Mouse (Mus musculus): ENCODE results near the gene Gpr157. TPM values are rescaled to one million over a fixed set of nuclear protein-coding genes. Genes with fewer than 3 reads are reported as not detected.

The Gpr157 gene
- polyA plus RNA-seq, 1 experiment from 2014 or later, result 0.68 TPM

- no peaks in the 10 kb centered on the region for H3K36me3 ChIP-seq (ENCODE audit: control insufficient read depth, insufficient read depth, low read length)
- H3K27me3 ChIP-seq (ENCODE audit: control insufficient read depth, insufficient read depth, low read length), result no peaks in the 10 kb centered on the region
- WGBS, result 81% methylated on average over 7 of the region's 7 CpGs
- H3K9ac ChIP-seq (ENCODE audit: low read depth, low read length), result no peak overlapping the region
- no peaks in the 10 kb centered on the region for H3K9me3 ChIP-seq (ENCODE audit: control insufficient read depth, low read length)
- ATAC-seq (ENCODE audit: low FRiP score) (peak; percentile 12; the same call in 1 of the 2 replicates), DNase-seq (ENCODE audit: low spot score) (no peak)
- no peak overlapping the region for H3K4me3 ChIP-seq (ENCODE audit: low read depth, low read length)
- no peak overlapping the region for H3K27ac ChIP-seq (ENCODE audit: low read depth, low read length)
- no peak overlapping the region for H3K4me2 ChIP-seq (replicated peaks; ENCODE audit: low read depth, low read length)
- peaks cover 4% of the 10 kb centered on the region; the same call in 1 of the 2 replicates for H3K4me1 ChIP-seq (replicated peaks; ENCODE audit: control insufficient read depth, insufficient read depth, low read length)
Observed at GRCm38 (mm10) chr4:150137368-150138083, 50.4 kb downstream of the Gpr157 start.

GRCm38 (mm10) chr4:150138084-150138543 is 50.9 kb downstream of the Gpr157 start:
- Histone ChIP-seq H3K36me3 (ENCODE audit: control insufficient read depth, insufficient read depth, low read length) (no peaks in the 10 kb centered on the region), H3K27me3 (ENCODE audit: control insufficient read depth, insufficient read depth, low read length) (no peaks in the 10 kb centered on the region), H3K9me3 (ENCODE audit: control insufficient read depth, low read length) (no peaks in the 10 kb centered on the region), H3K27ac (ENCODE audit: low read depth, low read length) (no peak overlapping the region), H3K4me1 (replicated peaks; ENCODE audit: control insufficient read depth, insufficient read depth, low read length) (no peaks in the 10 kb centered on the region; the same call in 1 of the 2 replicates), H3K9ac (ENCODE audit: low read depth, low read length) (peak overlapping the region; percentile 17; the same call in 1 of the 2 replicates), H3K4me2 (replicated peaks; ENCODE audit: low read depth, low read length) (0 out of 2 replicates have a peak overlapping the region, but pooled peaks have one; percentile 9), H3K4me3 (ENCODE audit: low read depth, low read length) (no peak overlapping the region)
- ATAC-seq (ENCODE audit: low FRiP score), result peak; percentile 69
- peak; percentile 75 for DNase-seq (ENCODE audit: low spot score)
- 26% methylated on average over 9 of the region's 9 CpGs for WGBS

GRCm38 (mm10) chr4:150139090-150139489 is 51.9 kb downstream of the Gpr157 start:
- Histone ChIP-seq H3K4me1 (replicated peaks; ENCODE audit: control insufficient read depth, insufficient read depth, low read length) (no peaks in the 10 kb centered on the region), H3K4me2 (replicated peaks; ENCODE audit: low read depth, low read length) (no peak overlapping the region), H3K9ac (ENCODE audit: low read depth, low read length) (no peak overlapping the region), H3K4me3 (ENCODE audit: low read depth, low read length) (no peak overlapping the region), H3K9me3 (ENCODE audit: control insufficient read depth, low read length) (no peaks in the 10 kb centered on the region), H3K27ac (ENCODE audit: low read depth, low read length) (no peak overlapping the region), H3K36me3 (ENCODE audit: control insufficient read depth, insufficient read depth, low read length) (no peaks in the 10 kb centered on the region), H3K27me3 (ENCODE audit: control insufficient read depth, insufficient read depth, low read length) (no peaks in the 10 kb centered on the region)
- no peak for DNase-seq (ENCODE audit: low spot score)
- WGBS, result 64% methylated on average over 13 of the region's 13 CpGs
- no peak for ATAC-seq (ENCODE audit: low FRiP score)

GRCm38 (mm10) chr4:150140346-150140745 is 53.2 kb downstream of the Gpr157 start:
- Histone ChIP-seq H3K4me2 (replicated peaks; ENCODE audit: low read depth, low read length) (no peak overlapping the region), H3K9ac (ENCODE audit: low read depth, low read length) (no peak overlapping the region; the same call in 1 of the 2 replicates), H3K9me3 (ENCODE audit: control insufficient read depth, low read length) (no peaks in the 10 kb centered on the region), H3K36me3 (ENCODE audit: control insufficient read depth, insufficient read depth, low read length) (no peaks in the 10 kb centered on the region), H3K27me3 (ENCODE audit: control insufficient read depth, insufficient read depth, low read length) (no peaks in the 10 kb centered on the region), H3K4me1 (replicated peaks; ENCODE audit: control insufficient read depth, insufficient read depth, low read length) (no peaks in the 10 kb centered on the region), H3K27ac (ENCODE audit: low read depth, low read length) (no peak overlapping the region), H3K4me3 (ENCODE audit: low read depth, low read length) (no peak overlapping the region)
- ATAC-seq (ENCODE audit: low FRiP score) (no peak), DNase-seq (ENCODE audit: low spot score) (no peak)
- WGBS, result 74% methylated on average over 7 of the region's 7 CpGs

DNA sequence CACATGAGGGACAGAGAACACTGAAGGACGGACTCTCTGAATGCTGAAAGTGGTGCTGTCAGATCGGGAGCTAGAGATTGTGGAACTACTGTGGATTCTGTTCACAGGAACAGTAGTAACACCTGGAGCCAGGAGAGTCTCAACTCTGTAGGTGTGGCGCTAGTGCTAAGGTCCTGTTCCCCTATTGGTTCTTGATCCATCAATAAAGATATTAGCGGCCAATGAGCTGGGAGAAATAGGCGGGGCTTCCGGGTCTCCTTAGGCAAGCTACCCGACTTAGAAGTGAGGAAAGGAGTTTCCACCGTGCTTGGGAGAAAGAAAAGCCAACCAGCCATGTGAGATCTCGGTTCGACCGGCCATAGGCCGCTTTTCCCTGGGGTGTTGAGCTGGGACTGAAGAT is 57.1 kb downstream of the Gpr157 start:
- no peaks in the 10 kb centered on the region for H3K27me3 ChIP-seq (ENCODE audit: control insufficient read depth, insufficient read depth, low read length)
- no peak overlapping the region for H3K4me3 ChIP-seq (ENCODE audit: low read depth, low read length)
- H3K27ac ChIP-seq (ENCODE audit: low read depth, low read length), result no peak overlapping the region
- 16% methylated on average over 12 of the region's 12 CpGs for WGBS
- DNase-seq (ENCODE audit: low spot score), result no peak
- no peaks in the 10 kb centered on the region for H3K4me1 ChIP-seq (replicated peaks; ENCODE audit: control insufficient read depth, insufficient read depth, low read length)
- no peak overlapping the region for H3K4me2 ChIP-seq (replicated peaks; ENCODE audit: low read depth, low read length)
- no peaks in the 10 kb centered on the region for H3K9me3 ChIP-seq (ENCODE audit: control insufficient read depth, low read length)
- no peaks in the 10 kb centered on the region for H3K36me3 ChIP-seq (ENCODE audit: control insufficient read depth, insufficient read depth, low read length)
- ATAC-seq (ENCODE audit: low FRiP score), result no peak
- H3K9ac ChIP-seq (ENCODE audit: low read depth, low read length), result no peak overlapping the region

- no peak for DNase-seq (ENCODE audit: low spot score)
- WGBS, result 87% methylated on average over 4 of the region's 4 CpGs
Observed at GRCm38 (mm10) chr4:150146286-150146685, 59.1 kb downstream of the Gpr157 start.

DNA sequence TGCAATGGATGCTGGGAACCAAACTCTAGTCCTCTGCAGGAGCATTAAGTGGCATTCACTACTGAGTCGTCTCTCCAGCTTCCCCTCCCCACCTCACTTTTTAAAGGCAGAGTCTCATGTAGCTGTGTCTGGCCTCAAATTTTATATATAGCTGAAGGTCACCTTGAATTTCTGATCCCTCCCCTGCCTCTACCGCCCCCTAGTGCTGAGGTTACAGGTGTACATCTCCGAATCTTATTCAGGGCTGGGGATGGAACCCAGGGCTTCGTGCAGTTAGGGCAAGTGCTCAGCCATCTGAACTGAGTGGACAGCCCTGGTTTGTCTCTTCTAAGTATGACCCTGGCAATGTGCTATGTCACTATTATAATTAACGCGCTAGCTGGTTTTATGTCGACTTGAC is 63.9 kb downstream of the Gpr157 start:
- Histone ChIP-seq H3K9ac (ENCODE audit: low read depth, low read length) (no peak overlapping the region), H3K36me3 (ENCODE audit: control insufficient read depth, insufficient read depth, low read length) (no peaks in the 10 kb centered on the region), H3K4me3 (ENCODE audit: low read depth, low read length) (no peak overlapping the region), H3K9me3 (ENCODE audit: control insufficient read depth, low read length) (no peaks in the 10 kb centered on the region), H3K4me1 (replicated peaks; ENCODE audit: control insufficient read depth, insufficient read depth, low read length) (no peaks in the 10 kb centered on the region), H3K27me3 (ENCODE audit: control insufficient read depth, insufficient read depth, low read length) (no peaks in the 10 kb centered on the region), H3K27ac (ENCODE audit: low read depth, low read length) (no peak overlapping the region), H3K4me2 (replicated peaks; ENCODE audit: low read depth, low read length) (no peak overlapping the region)
- no peak for ATAC-seq (ENCODE audit: low FRiP score)
- DNase-seq (ENCODE audit: low spot score), result no peak
- WGBS, result 79% methylated on average over 7 of the region's 7 CpGs

More at GRCm38 (mm10) chr4:150146286-150146685, 59.1 kb downstream of the Gpr157 start:
- Histone ChIP-seq H3K27me3 (ENCODE audit: control insufficient read depth, insufficient read depth, low read length) (no peaks in the 10 kb centered on the region), H3K4me2 (replicated peaks; ENCODE audit: low read depth, low read length) (no peak overlapping the region), H3K4me3 (ENCODE audit: low read depth, low read length) (no peak overlapping the region), H3K27ac (ENCODE audit: low read depth, low read length) (no peak overlapping the region), H3K36me3 (ENCODE audit: control insufficient read depth, insufficient read depth, low read length) (no peaks in the 10 kb centered on the region), H3K4me1 (replicated peaks; ENCODE audit: control insufficient read depth, insufficient read depth, low read length) (no peaks in the 10 kb centered on the region), H3K9me3 (ENCODE audit: control insufficient read depth, low read length) (no peaks in the 10 kb centered on the region), H3K9ac (ENCODE audit: low read depth, low read length) (no peak overlapping the region)
- ATAC-seq (ENCODE audit: low FRiP score), result no peak

GRCm38 (mm10) chr4:150152483-150152882 is 65.3 kb downstream of the Gpr157 start:
- DNase-seq (ENCODE audit: low spot score) (no peak), ATAC-seq (ENCODE audit: low FRiP score) (no peak)
- Histone ChIP-seq H3K9ac (ENCODE audit: low read depth, low read length) (no peak overlapping the region), H3K4me3 (ENCODE audit: low read depth, low read length) (no peak overlapping the region), H3K27ac (ENCODE audit: low read depth, low read length) (no peak overlapping the region), H3K36me3 (ENCODE audit: control insufficient read depth, insufficient read depth, low read length) (no peaks in the 10 kb centered on the region), H3K9me3 (ENCODE audit: control insufficient read depth, low read length) (no peaks in the 10 kb centered on the region), H3K27me3 (ENCODE audit: control insufficient read depth, insufficient read depth, low read length) (no peaks in the 10 kb centered on the region), H3K4me1 (replicated peaks; ENCODE audit: control insufficient read depth, insufficient read depth, low read length) (no peaks in the 10 kb centered on the region), H3K4me2 (replicated peaks; ENCODE audit: low read depth, low read length) (no peak overlapping the region)
- 87% methylated on average over 8 of the region's 8 CpGs for WGBS

DNA sequence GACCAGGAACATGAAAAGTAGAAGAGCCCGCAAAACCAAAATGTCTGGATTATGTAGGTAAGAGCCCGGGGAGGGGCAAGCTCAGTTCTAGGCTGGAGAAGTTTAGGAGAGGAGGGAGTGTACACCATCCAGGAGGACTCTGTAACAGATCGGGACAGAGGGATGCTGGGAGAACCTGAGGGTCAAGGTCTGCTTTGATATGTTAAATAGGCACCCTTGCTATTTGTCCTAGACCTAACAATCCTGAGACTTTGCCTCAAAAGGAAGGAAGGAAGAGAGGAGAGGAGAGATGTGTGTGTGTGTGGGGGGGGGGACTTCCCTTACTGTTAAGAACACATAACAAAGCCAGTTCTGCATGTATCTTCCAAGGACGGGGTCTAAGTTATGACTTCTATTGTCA is 68.1 kb downstream of the Gpr157 start:
- no peaks in the 10 kb centered on the region for H3K9me3 ChIP-seq (ENCODE audit: control insufficient read depth, low read length)
- no peak overlapping the region for H3K4me2 ChIP-seq (replicated peaks; ENCODE audit: low read depth, low read length)
- H3K4me1 ChIP-seq (replicated peaks; ENCODE audit: control insufficient read depth, insufficient read depth, low read length), result no peaks in the 10 kb centered on the region
- H3K27me3 ChIP-seq (ENCODE audit: control insufficient read depth, insufficient read depth, low read length), result no peaks in the 10 kb centered on the region
- no peak overlapping the region for H3K4me3 ChIP-seq (ENCODE audit: low read depth, low read length)
- no peaks in the 10 kb centered on the region for H3K36me3 ChIP-seq (ENCODE audit: control insufficient read depth, insufficient read depth, low read length)
- ATAC-seq (ENCODE audit: low FRiP score) (no peak), DNase-seq (ENCODE audit: low spot score) (no peak)
- H3K27ac ChIP-seq (ENCODE audit: low read depth, low read length), result no peak overlapping the region
- 96% methylated on average over 4 of the region's 4 CpGs for WGBS
- H3K9ac ChIP-seq (ENCODE audit: low read depth, low read length), result no peak overlapping the region

Data from hindbrain, embryonic 11.5 days (tissue).